Mouse (Mus musculus) heart, postnatal 0 days (tissue): Measurements from ENCODE around the gene Dnm3. TPM values are rescaled to one million over a fixed set of nuclear protein-coding genes. Genes with fewer than 3 reads are reported as not detected.

Experiments
- ATAC-seq: fragments of 200-750 bp; cut with Nextera tagmentation; 2 replicates; pipeline ENCODE4 v1.8.0; 2017; ENCODE audit warnings: low read depth, moderate number of reproducible peaks, moderate library complexity; ENCODE audit not compliant: insufficient read depth
- DNase-seq: peaks from one replicate; pipeline ENCODE4 v3.0.0-alpha.2; 2016; ENCODE audit warnings: low spot score
- H3K27ac ChIP-seq: fragments of 300-500 bp; sonication (generic); 2 replicates; pipeline ENCODE4 v1.5.1; 2014; ENCODE audit warnings: low read depth, mild to moderate bottlenecking
- H3K27me3 ChIP-seq: fragments of 300-500 bp; sonication (generic); 2 replicates; pipeline ENCODE4 v1.6.1; 2014; ENCODE audit warnings: low read length, mixed read lengths; ENCODE audit not compliant: control insufficient read depth, insufficient read depth
- H3K36me3 ChIP-seq: fragments of 300-500 bp; sonication (generic); replicated peaks from 2 replicates; pipeline ENCODE4 v1.6.1; 2014; ENCODE audit warnings: low read length, mixed read lengths; ENCODE audit not compliant: control insufficient read depth, insufficient read depth
- H3K4me1 ChIP-seq: fragments of 300-500 bp; sonication (generic); 2 replicates; pipeline ENCODE4 v1.6.1; 2014; ENCODE audit warnings: antibody characterized with exemption; ENCODE audit not compliant: control insufficient read depth, insufficient read depth
- H3K4me2 ChIP-seq: fragments of 300-500 bp; sonication (generic); 2 replicates; pipeline ENCODE4 v1.6.1; 2014; ENCODE audit warnings: low read depth, mild to moderate bottlenecking, low read length, moderate library complexity
- H3K4me3 ChIP-seq: fragments of 300-500 bp; sonication (generic); 2 replicates; pipeline ENCODE4 v1.5.1; 2014; ENCODE audit warnings: low read depth, low read length
- H3K9ac ChIP-seq: fragments of 300-500 bp; sonication (generic); replicated peaks from 2 replicates; pipeline ENCODE4 v1.6.1; 2014; ENCODE audit warnings: low read depth, low read length, mixed read lengths
- H3K9me3 ChIP-seq: fragments of 300-500 bp; sonication (generic); replicated peaks from 2 replicates; pipeline ENCODE4 v1.6.1; 2016; ENCODE audit warnings: low read length; ENCODE audit not compliant: control insufficient read depth
- CTCF ChIP-seq: IDR thresholded peaks from 2 replicates; pipeline ENCODE4 v1.5.1; 2016; ENCODE audit warnings: antibody characterized with exemption, control low read depth, low read depth
- EP300 ChIP-seq: IDR thresholded peaks from 2 replicates; pipeline ENCODE4 v1.6.1; 2016; ENCODE audit warnings: antibody characterized with exemption, low read depth
- WGBS: fragments of 180-500 bp; shearing (Covaris S2); extraction: QIAGEN DNeasy Blood & Tissue Kit; methylation state at CpG from one replicate; pipeline ENCODE4 v1.1.7; 2014; 5-methylcytosine and 5-hydroxymethylcytosine counted together
- polyA plus RNA-seq: library from polyadenylated mRNA; unstranded; fragments of >200 nt; fragmentation: Nextera tagmentation; extraction: Ambion mirVana; gene quantifications from 2 replicates; pipeline ENCODE4 v1.2.1, GENCODE M21; 2015
- total RNA-seq: library from RNA; depleted of rRNA; stranded (reverse); fragments of >200 nt; gene quantifications from 2 replicates; pipeline ENCODE4 v1.2.3, GENCODE M21; 2014; ENCODE audit warnings: low replicate concordance

Dnm3 gene
- total and polyA plus RNA-seq, 2 experiments from 2014 or later: 1.9 to 2.4 TPM

- DNase-seq: no peak
- Histone ChIP-seq H3K9ac (no peak overlapping the region), H3K4me1 (no peaks in the 10 kb centered on the region), H3K27me3 (no peaks in the 10 kb centered on the region), H3K4me3 (no peak overlapping the region), H3K9me3 (no peaks in the 10 kb centered on the region), H3K27ac (no peak overlapping the region), H3K4me2 (no peak overlapping the region), H3K36me3 (no peaks in the 10 kb centered on the region)
- ATAC-seq: no peak
- TF ChIP-seq EP300 (no peak), CTCF (no peak)
- WGBS: 88% methylated on average over 11 of the region's 11 CpGs
Observed at GRCm38 (mm10) chr1:162274674-162275248, 203.1 kb downstream of the Dnm3 start.

GRCm38 (mm10) chr1:162256912-162257607, 220.8 kb downstream of the Dnm3 start:
- H3K4me3 ChIP-seq: no peak overlapping the region
- no peaks in the 10 kb centered on the region for H3K36me3 ChIP-seq
- no peak for TF ChIP-seq CTCF
- TF ChIP-seq EP300: no peak
- no peaks in the 10 kb centered on the region for H3K4me1 ChIP-seq
- H3K27ac ChIP-seq: no peak overlapping the region
- 81% methylated on average over 6 of the region's 6 CpGs for WGBS
- H3K9ac ChIP-seq: no peak overlapping the region
- H3K4me2 ChIP-seq: no peak overlapping the region
- no peaks in the 10 kb centered on the region for H3K27me3 ChIP-seq
- no peaks in the 10 kb centered on the region for H3K9me3 ChIP-seq
- DNase-seq (no peak), ATAC-seq (no peak)

- Histone ChIP-seq H3K4me3 (no peak overlapping the region), H3K9ac (no peak overlapping the region), H3K27ac (no peak overlapping the region), H3K4me2 (no peak overlapping the region), H3K4me1 (no peaks in the 10 kb centered on the region), H3K36me3 (no peaks in the 10 kb centered on the region), H3K9me3 (no peaks in the 10 kb centered on the region), H3K27me3 (no peaks in the 10 kb centered on the region)
- no peak for DNase-seq
- WGBS: 54% methylated on average over 5 of the region's 5 CpGs
- TF ChIP-seq CTCF (no peak), EP300 (no peak)
- no peak for ATAC-seq
Observed at GRCm38 (mm10) chr1:162254944-162255343, 222.9 kb downstream of the Dnm3 start.

- Histone ChIP-seq H3K9ac (no peak overlapping the region), H3K9me3 (no peaks in the 10 kb centered on the region), H3K4me1 (no peaks in the 10 kb centered on the region), H3K27me3 (no peaks in the 10 kb centered on the region), H3K27ac (no peak overlapping the region), H3K4me2 (no peak overlapping the region), H3K4me3 (no peak overlapping the region), H3K36me3 (no peaks in the 10 kb centered on the region)
- 59% methylated on average over 8 of the region's 8 CpGs for WGBS
- DNase-seq (no peak), ATAC-seq (no peak)
- no peak for TF ChIP-seq CTCF
- no peak for TF ChIP-seq EP300
Observed at GRCm38 (mm10) chr1:162253971-162254641, 223.7 kb downstream of the Dnm3 start.

GRCm38 (mm10) chr1:162252869-162253268, 225.0 kb downstream of the Dnm3 start:
- DNase-seq (no peak), ATAC-seq (no peak)
- 59% methylated on average over 2 of the region's 2 CpGs for WGBS
- Histone ChIP-seq H3K9ac (no peak overlapping the region), H3K27me3 (no peaks in the 10 kb centered on the region), H3K27ac (no peak overlapping the region), H3K4me2 (no peak overlapping the region), H3K4me3 (no peak overlapping the region), H3K36me3 (no peaks in the 10 kb centered on the region), H3K4me1 (no peaks in the 10 kb centered on the region), H3K9me3 (no peaks in the 10 kb centered on the region)
- TF ChIP-seq EP300 (no peak), CTCF (no peak)
